Comparison of ENCODE assay signal across 8 mouse cellular contexts in the genomic region with DNA sequence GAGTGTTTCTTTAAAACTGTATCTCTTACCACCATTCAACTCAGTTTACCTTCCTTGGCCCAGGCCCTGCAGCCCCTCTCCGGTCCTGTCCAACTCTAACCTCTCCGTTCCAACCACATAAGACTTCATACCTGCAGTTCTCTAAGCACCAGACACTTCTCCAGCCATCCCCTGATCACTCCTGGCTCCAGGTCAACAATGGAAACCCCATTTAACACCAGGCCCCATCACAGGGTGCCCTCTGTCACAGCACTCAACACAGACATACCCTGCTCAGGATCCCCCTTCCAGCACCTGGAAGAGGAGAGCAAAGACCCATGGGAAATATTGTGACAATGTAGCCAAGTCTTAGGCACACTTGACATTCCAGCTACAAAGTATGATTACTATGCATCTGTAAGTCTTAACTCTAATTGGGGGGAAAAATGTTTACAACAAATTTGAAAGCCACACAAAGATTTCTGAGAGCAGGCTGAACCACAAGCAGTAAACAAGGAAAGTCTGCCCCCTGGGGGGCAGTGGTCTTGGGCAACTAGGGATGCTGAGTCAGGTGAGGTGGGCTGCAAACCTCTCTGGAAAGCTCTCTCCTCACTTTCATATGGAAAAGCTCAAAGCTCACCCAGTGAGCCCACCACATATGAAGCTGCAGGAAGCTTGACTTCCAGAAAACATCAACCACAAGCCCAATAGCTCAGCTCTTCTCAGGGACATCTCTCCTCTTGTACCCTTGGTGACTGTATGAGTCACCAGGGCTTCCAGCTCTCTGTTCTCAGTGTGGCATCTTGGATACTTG. TPM values are rescaled to one million over a fixed set of nuclear protein-coding genes. Genes with fewer than 3 reads are reported as not detected.
DNase-seq lines count a peak whose midpoint lies in the region; ATAC-seq lines count a peak whose summit lies in the region.

No protein-coding gene starts in this region.

- peaks cover 33% of the 10 kb centered on the region for H3K4me1 ChIP-seq in lung, embryonic 15.5 days
- peaks cover 41% of the 10 kb centered on the region for H3K4me1 ChIP-seq in forebrain, embryonic 14.5 days (ENCODE audit: control insufficient read depth, insufficient read depth, low read length)
- H3K4me1 ChIP-seq in kidney, embryonic 14.5 days (ENCODE audit: control insufficient read depth, insufficient read depth, low read length), result peaks cover 45% of the 10 kb centered on the region
- peaks cover 15% of the 10 kb centered on the region for H3K4me1 ChIP-seq in midbrain, embryonic 11.5 days (ENCODE audit: control insufficient read depth, insufficient read depth, low read length)

- H3K9ac ChIP-seq in lung, embryonic 15.5 days, result peak overlapping the region; percentile 87
- peak overlapping the region; percentile 88 for H3K9ac ChIP-seq in forebrain, embryonic 14.5 days (ENCODE audit: low read length)
- H3K9ac ChIP-seq in kidney, embryonic 14.5 days (ENCODE audit: low read depth, low read length), result peak overlapping the region; percentile 89
- H3K9ac ChIP-seq in midbrain, embryonic 11.5 days (ENCODE audit: low read length), result no peak overlapping the region

- H3K4me2 ChIP-seq in lung, embryonic 15.5 days, result peak overlapping the region; percentile 98
- peak overlapping the region; percentile 78 for H3K4me2 ChIP-seq in forebrain, embryonic 14.5 days (ENCODE audit: low read length)
- H3K4me2 ChIP-seq in kidney, embryonic 14.5 days (replicated peaks; ENCODE audit: low read depth, low read length), result peak overlapping the region; percentile 99
- peak overlapping the region; percentile 96 for H3K4me2 ChIP-seq in midbrain, embryonic 11.5 days

- H3K9me3 ChIP-seq in lung, embryonic 15.5 days, result no peaks in the 10 kb centered on the region
- H3K9me3 ChIP-seq in forebrain, embryonic 14.5 days (replicated peaks; ENCODE audit: control insufficient read depth, low read length), result no peaks in the 10 kb centered on the region
- no peaks in the 10 kb centered on the region for H3K9me3 ChIP-seq in kidney, embryonic 14.5 days (ENCODE audit: control insufficient read depth, low read length)
- H3K9me3 ChIP-seq in midbrain, embryonic 11.5 days (ENCODE audit: control insufficient read depth, low read length), result no peaks in the 10 kb centered on the region

- no peaks in the 10 kb centered on the region for H3K27me3 ChIP-seq in lung, embryonic 15.5 days
- H3K27me3 ChIP-seq in forebrain, embryonic 14.5 days (replicated peaks; ENCODE audit: control insufficient read depth, insufficient read depth, low read length), result no peaks in the 10 kb centered on the region
- no peaks in the 10 kb centered on the region for H3K27me3 ChIP-seq in kidney, embryonic 14.5 days (ENCODE audit: control insufficient read depth, insufficient read depth, low read length)
- H3K27me3 ChIP-seq in midbrain, embryonic 11.5 days (ENCODE audit: control insufficient read depth, insufficient read depth, low read length), result peaks cover 19% of the 10 kb centered on the region

- peak overlapping the region; percentile 82 for H3K4me3 ChIP-seq in lung, embryonic 15.5 days
- H3K4me3 ChIP-seq in forebrain, embryonic 14.5 days (ENCODE audit: low read depth, low read length), result peak overlapping the region; percentile 85
- peak overlapping the region; percentile 77 for H3K4me3 ChIP-seq in kidney, embryonic 14.5 days (ENCODE audit: low read length)
- no peak overlapping the region; the same call in 1 of the 2 replicates for H3K4me3 ChIP-seq in midbrain, embryonic 11.5 days (ENCODE audit: low read depth, low read length)

- ATAC-seq in lung, embryonic 15.5 days (ENCODE audit: borderline replicate concordance, extremely low read depth, low FRiP score, low TSS enrichment), result no peak
- no peak for ATAC-seq in forebrain, embryonic 14.5 days
- ATAC-seq in kidney, embryonic 14.5 days (ENCODE audit: low FRiP score, low TSS enrichment), result no peak
- no peak for ATAC-seq in midbrain, embryonic 11.5 days (ENCODE audit: low FRiP score)
- no peak for ATAC-seq in megakaryocyte progenitor cell, adult 5-6 weeks (replicated peaks; ENCODE audit: poor library complexity)
- ATAC-seq in monocyte, adult 5-6 weeks (replicated peaks; ENCODE audit: insufficient number of reproducible peaks, low FRiP score, low TSS enrichment, poor library complexity, severe bottlenecking), result no peak

- H3K27ac ChIP-seq in lung, embryonic 15.5 days, result 0 out of 2 replicates have a peak overlapping the region, but pooled peaks have one; percentile 99
- H3K27ac ChIP-seq in forebrain, embryonic 14.5 days (ENCODE audit: low read depth, low read length), result no peak overlapping the region
- no peak overlapping the region for H3K27ac ChIP-seq in kidney, embryonic 14.5 days (ENCODE audit: low read depth, low read length)
- no peak overlapping the region for H3K27ac ChIP-seq in midbrain, embryonic 11.5 days (ENCODE audit: low read depth, low read length)

- H3K36me3 ChIP-seq in lung, embryonic 15.5 days, result peaks cover 6% of the 10 kb centered on the region; the same call in 1 of the 2 replicates
- H3K36me3 ChIP-seq in forebrain, embryonic 14.5 days (ENCODE audit: control insufficient read depth, insufficient read depth, low read length), result 0 out of 2 replicates have a peak, but pooled peaks cover 6% of the 10 kb centered on the region
- H3K36me3 ChIP-seq in kidney, embryonic 14.5 days (ENCODE audit: control insufficient read depth, insufficient read depth, low read length), result no peaks in the 10 kb centered on the region
- no peaks in the 10 kb centered on the region for H3K36me3 ChIP-seq in midbrain, embryonic 11.5 days (ENCODE audit: control insufficient read depth, insufficient read depth, low read length)

- 83% methylated on average over 2 of the region's 2 CpGs for WGBS in lung, embryonic 15.5 days
- 98% methylated on average over 2 of the region's 2 CpGs for WGBS in forebrain, embryonic 14.5 days
- WGBS in kidney, embryonic 14.5 days, result 96% methylated on average over 2 of the region's 2 CpGs
- WGBS in midbrain, embryonic 11.5 days, result 88% methylated on average over 2 of the region's 2 CpGs

- DNase-seq in lung, postnatal 14 days, result no peak
- DNase-seq in forebrain, embryonic 14.5 days (ENCODE audit: low spot score), result no peak
- no peak for DNase-seq in midbrain, embryonic 11.5 days (ENCODE audit: low spot score, missing footprints)
- DNase-seq in ovary, adult 18-20 months (ENCODE audit: low spot score), result no peak

RNA-seq across cellular contexts. Expression of a gene that starts 4.5 kb away (rescaled TPM):
- polyA plus RNA-seq in lung, embryonic 15.5 days (2015; fragmentation: Nextera tagmentation; extraction: Ambion mirVana), result 11.4 and 13.5 TPM in 2 replicates
- 14.1 and 14.5 TPM in 2 replicates for polyA plus RNA-seq in forebrain, embryonic 14.5 days (2014; fragmentation: Nextera tagmentation; extraction: Ambion mirVana)
- polyA plus RNA-seq in kidney, embryonic 14.5 days (2014; fragmentation: Nextera tagmentation; extraction: Ambion mirVana), result 6.0 and 6.1 TPM in 2 replicates
- polyA plus RNA-seq in midbrain, embryonic 11.5 days (2014; fragmentation: Nextera tagmentation; extraction: Ambion mirVana), result 2.7 and 2.8 TPM in 2 replicates
- total RNA-seq in megakaryocyte progenitor cell, adult 5-6 weeks (2015), result 1.5 TPM in 2 replicates
- total RNA-seq in megakaryocyte progenitor cell, adult 5-6 weeks (2017), result 2.0 and 2.8 TPM in 2 replicates
- total RNA-seq in monocyte, adult 5-6 weeks (2017), result 1.0 to 3.3 TPM (median 1.1 TPM) in 3 replicates
